Mouse (Mus musculus) MEL (cell line): ENCODE measurements at regions not wholly inside any gene's neighbourhood (a gene's known extent, or its start where the extent isn't known, plus 50 kb on each side); places are given as distances from the start of the nearest gene placed in this dataset.

Source experiments
- DNase-seq: peaks from one replicate; pipeline ENCODE4 v3.0.0; 2011; ENCODE audit warnings: low read depth, low spot score
- H3K27ac ChIP-seq: 2 replicates; pipeline ENCODE4 v1.5.1; 2012; ENCODE audit warnings: low read depth, mild to moderate bottlenecking, control low read depth, low read length, moderate library complexity; ENCODE audit not compliant: control insufficient read depth
- H3K27me3 ChIP-seq, 2 experiments: fragments of 150-350 bp in 1 of 2; sonication (generic) in 1 of 2; 2 replicates each; pipeline ENCODE4 v1.6.1; 2012; ENCODE audit warnings: low read length in 2 of 2, mild to moderate bottlenecking in 2 of 2, improper control_type of control experiment in 1 of 2, moderate library complexity in 1 of 2; ENCODE audit not compliant: insufficient read depth in 2 of 2, control insufficient read depth in 1 of 2
- H3K36me3 ChIP-seq, 2 experiments: 2 replicates each; pipeline ENCODE4 v1.6.1; 2012 to 2014; ENCODE audit warnings: low read length in 2 of 2, improper control_type of control experiment in 1 of 2, inconsistent platforms in 1 of 2, mild to moderate bottlenecking in 1 of 2; ENCODE audit not compliant: insufficient read depth in 2 of 2, control insufficient read depth in 1 of 2
- H3K4me1 ChIP-seq, 2 experiments: fragments of 150-350 bp in 1 of 2; sonication (generic) in 1 of 2; 2 replicates each; pipeline ENCODE4 v1.6.1; 2012; ENCODE audit warnings: low read length in 2 of 2, improper control_type of control experiment in 1 of 2, mild to moderate bottlenecking in 1 of 2; ENCODE audit not compliant: insufficient read depth in 2 of 2, control insufficient read depth in 1 of 2
- H3K4me3 ChIP-seq, 2 experiments: fragments of 150-350 bp in 1 of 2; sonication (generic) in 1 of 2; 2 replicates each; pipeline ENCODE4 v1.5.1; 2012; ENCODE audit warnings: low read depth in 2 of 2, low read length in 2 of 2, mild to moderate bottlenecking in 2 of 2, moderate library complexity in 2 of 2, control low read depth in 1 of 2, improper control_type of control experiment in 1 of 2; ENCODE audit not compliant: control insufficient read depth in 1 of 2, insufficient read depth in 1 of 2
- H3K79me2 ChIP-seq: 2 replicates; pipeline ENCODE4 v1.6.1; 2012; ENCODE audit warnings: mild to moderate bottlenecking, low read length, moderate library complexity; ENCODE audit not compliant: control insufficient read depth, poor library complexity, insufficient read depth
- H3K9ac ChIP-seq: 2 replicates; pipeline ENCODE4 v1.6.1; 2012; ENCODE audit warnings: low read depth, mild to moderate bottlenecking, control low read depth, low read length, moderate library complexity; ENCODE audit not compliant: control insufficient read depth, poor library complexity, severe bottlenecking
- H3K9me3 ChIP-seq: fragments of 150-350 bp; sonication (generic); replicated peaks from 2 replicates; pipeline ENCODE4 v1.6.1; 2012; ENCODE audit warnings: mild to moderate bottlenecking, low read length, improper control_type of control experiment, moderate library complexity; ENCODE audit not compliant: insufficient read depth
- CHD2 ChIP-seq: IDR thresholded peaks from 2 replicates; pipeline ENCODE4 v1.6.1; 2011; ENCODE audit warnings: low read length, improper control_type of control experiment
- E2F4 ChIP-seq: IDR thresholded peaks from 2 replicates; pipeline ENCODE4 v1.6.1; 2011; ENCODE audit warnings: low read depth, low read length, improper control_type of control experiment, borderline replicate concordance
- ELF1 ChIP-seq: IDR thresholded peaks from 2 replicates; pipeline ENCODE4 v1.6.1; 2014; ENCODE audit warnings: low read depth, mild to moderate bottlenecking, inconsistent platforms, low read length, improper control_type of control experiment, moderate library complexity
- EP300 ChIP-seq, 2 experiments: IDR thresholded peaks; 2 replicates each; pipeline ENCODE4 v1.6.1; 2011; ENCODE audit warnings: improper control_type of control experiment in 2 of 2, low read length in 2 of 2, low read depth in 1 of 2, mild to moderate bottlenecking in 1 of 2
- ETS1 ChIP-seq: IDR thresholded peaks from 2 replicates; pipeline ENCODE4 v1.6.1; 2012; ENCODE audit warnings: low read depth, mild to moderate bottlenecking, inconsistent platforms, low read length, improper control_type of control experiment, moderate library complexity
- GATA1 ChIP-seq: IDR thresholded peaks from 2 replicates; pipeline ENCODE4 v1.6.1; 2011; ENCODE audit warnings: low read depth, low read length, improper control_type of control experiment
- KAT2A ChIP-seq: conservative IDR thresholded peaks from 2 replicates; pipeline ENCODE4 v1.6.1; 2012; ENCODE audit warnings: low read depth, low read length, improper control_type of control experiment, inconsistent platforms
- MAFK ChIP-seq: IDR thresholded peaks from 2 replicates; pipeline ENCODE4 v1.6.1; 2011; ENCODE audit warnings: low read depth, mild to moderate bottlenecking, low read length, improper control_type of control experiment, borderline replicate concordance
- MAX ChIP-seq: IDR thresholded peaks from 2 replicates; pipeline ENCODE4 v1.6.1; 2011; ENCODE audit warnings: low read length, improper control_type of control experiment
- MYB ChIP-seq: IDR thresholded peaks from 2 replicates; pipeline ENCODE4 v1.6.1; 2011; ENCODE audit warnings: mild to moderate bottlenecking, low read depth, low read length, improper control_type of control experiment
- MYC ChIP-seq: IDR thresholded peaks from 2 replicates; pipeline ENCODE4 v1.6.1; 2011; ENCODE audit warnings: low read depth, mild to moderate bottlenecking, low read length, improper control_type of control experiment, moderate library complexity
- NELFE ChIP-seq: IDR thresholded peaks from 2 replicates; pipeline ENCODE4 v1.6.1; 2011; ENCODE audit warnings: low read depth, low read length, improper control_type of control experiment
- NRF1 ChIP-seq: IDR thresholded peaks from 2 replicates; pipeline ENCODE4 v1.6.1; 2014; ENCODE audit warnings: low read depth, mild to moderate bottlenecking, inconsistent platforms, low read length, improper control_type of control experiment, moderate library complexity; ENCODE audit not compliant: poor library complexity, insufficient read depth, severe bottlenecking
- POLR2A ChIP-seq, 2 experiments: IDR thresholded peaks; 2 replicates each; pipeline ENCODE4 v1.6.1; 2011 to 2012; ENCODE audit warnings: low read length in 2 of 2, mild to moderate bottlenecking in 2 of 2, control low read depth in 1 of 2, improper control_type of control experiment in 1 of 2, low read depth in 1 of 2, moderate library complexity in 1 of 2; ENCODE audit not compliant: control insufficient read depth in 1 of 2, insufficient read depth in 1 of 2, poor library complexity in 1 of 2
- POLR2AphosphoS2 ChIP-seq: IDR thresholded peaks from 2 replicates; pipeline ENCODE4 v1.6.1; 2011; ENCODE audit warnings: low read length, improper control_type of control experiment
- RAD21 ChIP-seq: IDR thresholded peaks from 2 replicates; pipeline ENCODE4 v1.6.1; 2011; ENCODE audit warnings: mild to moderate bottlenecking, low read depth, low read length, improper control_type of control experiment
- RCOR1 ChIP-seq: IDR thresholded peaks from 2 replicates; pipeline ENCODE4 v1.6.1; 2012; ENCODE audit warnings: low read depth, mild to moderate bottlenecking, inconsistent platforms, low read length, improper control_type of control experiment
- TBP ChIP-seq: IDR thresholded peaks from 2 replicates; pipeline ENCODE4 v1.8.0; 2011; ENCODE audit warnings: low read depth, low read length, improper control_type of control experiment
- TCF12 ChIP-seq: IDR thresholded peaks from 2 replicates; pipeline ENCODE4 v1.6.1; 2014; ENCODE audit warnings: low read depth, mild to moderate bottlenecking, inconsistent platforms, low read length, improper control_type of control experiment, moderate library complexity
- UBTF ChIP-seq: IDR thresholded peaks from 2 replicates; pipeline ENCODE4 v1.6.1; 2012; ENCODE audit warnings: low read depth, mild to moderate bottlenecking, inconsistent platforms, low read length, improper control_type of control experiment, moderate library complexity, borderline replicate concordance; ENCODE audit not compliant: insufficient read depth
- USF1 ChIP-seq: IDR thresholded peaks from 2 replicates; pipeline ENCODE4 v1.6.1; 2014; ENCODE audit warnings: low read depth, mild to moderate bottlenecking, inconsistent platforms, low read length, improper control_type of control experiment, moderate library complexity
- ZMIZ1 ChIP-seq: IDR thresholded peaks from 2 replicates; pipeline ENCODE4 v1.6.1; 2012; ENCODE audit warnings: low read depth, mild to moderate bottlenecking, inconsistent platforms, low read length, improper control_type of control experiment, moderate library complexity
- ZNF384 ChIP-seq: IDR thresholded peaks from 2 replicates; pipeline ENCODE4 v1.6.1; 2012; ENCODE audit warnings: low read depth, mild to moderate bottlenecking, inconsistent platforms, low read length, improper control_type of control experiment

- no peaks in the 10 kb centered on the region for H3K9me3 ChIP-seq
- DNase-seq = no peak
- no peak overlapping the region for H3K9ac ChIP-seq
- no peak overlapping the region for H3K4me3 ChIP-seq
- H3K36me3 ChIP-seq = no peaks in the 10 kb centered on the region
- H3K27me3 ChIP-seq = no peaks in the 10 kb centered on the region
- H3K4me1 ChIP-seq = no peaks in the 10 kb centered on the region
- no peak overlapping the region for H3K27ac ChIP-seq
- no peaks in the 10 kb centered on the region for H3K79me2 ChIP-seq
- no peak for TF ChIP-seq NRF1
Measured at GRCm38 (mm10) chr8:92438294-92438693, 80.9 kb downstream of the Irx5 start.

DNA sequence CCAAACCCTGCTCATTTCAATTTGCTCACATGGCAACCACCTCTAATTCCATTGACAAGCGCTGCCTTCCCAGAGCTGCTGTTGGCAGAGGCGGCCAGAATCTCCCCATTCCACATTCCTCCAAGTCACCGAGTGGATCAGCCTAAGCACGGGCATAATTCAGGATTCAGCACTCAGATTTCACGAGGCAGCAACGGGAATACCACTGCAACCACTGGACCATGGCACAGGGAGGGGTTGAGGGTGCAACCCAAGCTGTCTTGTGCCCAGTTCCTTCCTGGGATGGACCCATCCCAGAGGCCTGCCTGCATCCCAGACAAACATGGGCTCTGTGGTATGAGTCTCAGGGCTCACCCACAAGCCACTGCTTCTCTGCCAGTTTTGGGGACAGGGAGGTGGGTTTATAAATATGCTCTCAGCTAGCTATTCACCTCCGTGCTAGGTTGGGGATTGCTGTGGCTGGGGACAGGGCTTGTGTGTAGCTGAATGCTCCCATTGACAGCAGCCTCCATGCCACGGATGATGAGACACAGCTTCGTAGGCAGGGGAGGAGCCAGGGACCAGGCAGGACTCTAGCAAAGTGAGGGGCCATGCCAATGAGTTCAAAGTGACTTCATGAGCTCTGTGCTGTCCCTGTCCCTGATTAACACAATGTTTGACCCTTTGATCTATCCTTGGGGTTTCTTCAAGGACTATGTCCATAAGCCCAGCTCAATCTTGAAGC lies 82.5 kb downstream of the Irx5 start:
- Histone ChIP-seq H3K27me3 (no peaks in the 10 kb centered on the region), H3K4me3 (no peak overlapping the region), H3K9ac (no peak overlapping the region), H3K36me3 (no peaks in the 10 kb centered on the region), H3K27ac (no peak overlapping the region), H3K79me2 (no peaks in the 10 kb centered on the region), H3K4me1 (no peaks in the 10 kb centered on the region), H3K9me3 (no peaks in the 10 kb centered on the region)
- TF ChIP-seq CHD2 (no peak), E2F4 (no peak), EP300 (IDR thresholded peaks at IDR 0.05; ENCODE audit: low read depth in 1 of 2, low read length in 2 of 2) (no peak), RAD21 (no peak), MAFK (no peak), MYC (no peak), RCOR1 (no peak), USF1 (no peak), TCF12 (no peak), GATA1 (no peak), NELFE (no peak), ELF1 (no peak), MAX (no peak)
- no peak for DNase-seq

- Histone ChIP-seq H3K4me3 (no peak overlapping the region), H3K9me3 (no peaks in the 10 kb centered on the region), H3K27me3 (no peaks in the 10 kb centered on the region), H3K27ac (no peak overlapping the region), H3K9ac (no peak overlapping the region), H3K36me3 (no peaks in the 10 kb centered on the region), H3K4me1 (no peaks in the 10 kb centered on the region), H3K79me2 (no peaks in the 10 kb centered on the region)
- no peak for DNase-seq
- TF ChIP-seq ZMIZ1 (no peak), KAT2A (no peak), MYB (no peak), MAX (no peak), TBP (no peak), NELFE (no peak), POLR2A (IDR thresholded peaks at IDR 0.05; ENCODE audit: control insufficient read depth in 1 of 2, insufficient read depth in 1 of 2, low read depth in 1 of 2, low read length in 2 of 2, poor library complexity in 1 of 2) (no peak), POLR2AphosphoS2 (no peak), ZNF384 (no peak), MYC (no peak), NRF1 (no peak), ETS1 (no peak), EP300 (IDR thresholded peaks at IDR 0.05; ENCODE audit: low read depth in 1 of 2, low read length in 2 of 2) (no peak), GATA1 (no peak), TCF12 (no peak), USF1 (no peak), UBTF (no peak)
Measured at GRCm38 (mm10) chr8:92442086-92442485, 84.7 kb downstream of the Irx5 start.
